Mouse (Mus musculus) stomach, postnatal 0 days (tissue): ENCODE data around the gene Ap1m2.

ENCODE experiments used
- CTCF ChIP-seq: IDR thresholded peaks from 2 replicates; pipeline ENCODE4 v1.5.1; 2016; ENCODE audit warnings: antibody characterized with exemption, low read depth, mild to moderate bottlenecking, moderate library complexity
- EP300 ChIP-seq: optimal IDR thresholded peaks from 2 replicates; pipeline ENCODE3; 2016; ENCODE audit warnings: antibody characterized with exemption

DNA sequence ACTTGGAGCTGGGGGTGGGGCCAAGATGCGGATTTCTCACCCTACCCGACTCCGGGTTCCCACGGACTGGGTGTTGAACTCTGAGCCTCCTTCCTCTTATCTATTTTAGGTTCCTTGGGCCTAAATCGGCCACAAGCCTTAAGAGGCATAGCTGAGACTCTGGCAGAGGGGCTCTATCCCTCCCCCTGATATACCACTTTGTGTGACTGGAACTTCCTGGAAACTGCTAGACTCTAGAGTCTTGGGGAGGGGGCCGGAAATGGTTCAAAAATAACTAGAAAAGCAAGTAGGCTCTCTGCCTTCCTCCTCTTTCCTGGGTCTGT lies 9.3 kb upstream of the Ap1m2 start:
- TF ChIP-seq CTCF = no peak
- TF ChIP-seq EP300 = no peak
